Mouse (Mus musculus): ENCODE measurements around the gene Ntn4. TPM values are rescaled to one million over a fixed set of nuclear protein-coding genes. Genes with fewer than 3 reads are reported as not detected.

Gene Ntn4
- total and polyA plus RNA-seq, 3 experiments: not detected

GRCm38 (mm10) chr10:93633563-93633962 is 6.9 kb upstream of the Ntn4 start:
- H3K36me3 ChIP-seq (replicated peaks in 1 of 2; ENCODE audit: control insufficient read depth in 1 of 2, insufficient read depth in 1 of 2, low read length in 1 of 2): no peaks in the 10 kb centered on the region
- no peaks in the 10 kb centered on the region for H3K27me3 ChIP-seq (replicated peaks)
- H3K9me3 ChIP-seq (replicated peaks; ENCODE audit: low read length): peaks cover 2% of the 10 kb centered on the region
- H3K4me3 ChIP-seq (replicated peaks in 1 of 3; ENCODE audit: low read depth in 2 of 3, low read length in 2 of 3, poor library complexity in 1 of 3): no peak overlapping the region
- DNase-seq (ENCODE audit: extremely low read depth): no peak
- no peak overlapping the region for H3K4me2 ChIP-seq (ENCODE audit: insufficient read depth, low read depth, poor library complexity, severe bottlenecking)
- no peaks in the 10 kb centered on the region for H3K4me1 ChIP-seq (ENCODE audit: control insufficient read depth in 1 of 2, insufficient read depth in 2 of 2)
- no peaks in the 10 kb centered on the region for H3K79me2 ChIP-seq (replicated peaks; ENCODE audit: control insufficient read depth, extremely low read depth, insufficient read depth, poor library complexity, severe bottlenecking)
- TF ChIP-seq MEF2A (IDR thresholded peaks at IDR 0.05; ENCODE audit: borderline replicate concordance, low read depth, low read length) (no peak), JUND (conservative IDR thresholded peaks at IDR 0.05; ENCODE audit: low read depth, low read length) (no peak), EP300 (IDR thresholded peaks at IDR 0.05; ENCODE audit: low read length) (no peak), UBTF (IDR thresholded peaks at IDR 0.05; ENCODE audit: low read depth, low read length) (no peak), CHD1 (IDR thresholded peaks at IDR 0.05; ENCODE audit: low read depth, low read length) (no peak), ELF1 (IDR thresholded peaks at IDR 0.05; ENCODE audit: low read depth, low read length) (no peak), POLR2A (IDR thresholded peaks at IDR 0.05; ENCODE audit: low read depth, low read length) (no peak), TBP (conservative IDR thresholded peaks at IDR 0.05; ENCODE audit: low read depth, low read length) (no peak), HCFC1 (IDR thresholded peaks at IDR 0.05; ENCODE audit: low read depth, low read length) (no peak), RAD21 (IDR thresholded peaks at IDR 0.05; ENCODE audit: low read depth, low read length) (no peak), POLR2AphosphoS2 (IDR thresholded peaks at IDR 0.05; ENCODE audit: low read depth, low read length) (no peak), ZKSCAN1 (IDR thresholded peaks at IDR 0.05; ENCODE audit: borderline replicate concordance, low read depth, low read length) (no peak), E2F4 (IDR thresholded peaks at IDR 0.05; ENCODE audit: insufficient replicate concordance, low read depth, low read length) (no peak), ZNF384 (IDR thresholded peaks at IDR 0.05; ENCODE audit: low read depth, low read length) (no peak), GABPA (IDR thresholded peaks at IDR 0.05; ENCODE audit: insufficient replicate concordance, low read depth, low read length) (no peak), JUN (IDR thresholded peaks at IDR 0.05; ENCODE audit: insufficient read depth, low read depth, low read length) (no peak), SIN3A (IDR thresholded peaks at IDR 0.05; ENCODE audit: low read length) (no peak), NELFE (IDR thresholded peaks at IDR 0.05; ENCODE audit: low read depth, low read length) (no peak), BHLHE40 (IDR thresholded peaks at IDR 0.05; ENCODE audit: low read depth, low read length) (no peak)
- H3K9ac ChIP-seq (ENCODE audit: insufficient read depth, low read depth): no peak overlapping the region
- dilution Hi-C loops (cut with MboI; ENCODE audit: extremely low pct_ligation_motif_present, extremely low pct_unique_long_range_greater_than_20kb, low sequenced_read_pairs) (no loop called here), in situ Hi-C loops (cut with MboI; ENCODE audit: low pct_ligation_motif_present, low pct_unique_long_range_greater_than_20kb, low sequenced_read_pairs) (loop anchor here (10.0 kb wide), 1 partner anchor 121 kb away; no protein-coding TSS in a partner anchor)
- H3K27ac ChIP-seq (ENCODE audit: insufficient read depth, low read depth): no peak overlapping the region

GRCm38 (mm10) chr10:93633971-93634370 is 6.5 kb upstream of the Ntn4 start:
- H3K27ac ChIP-seq (ENCODE audit: insufficient read depth, low read depth): no peak overlapping the region
- in situ Hi-C loops (cut with MboI; ENCODE audit: low pct_ligation_motif_present, low pct_unique_long_range_greater_than_20kb, low sequenced_read_pairs) (loop anchor here (10.0 kb wide), 1 partner anchor 121 kb away; no protein-coding TSS in a partner anchor), dilution Hi-C loops (cut with MboI; ENCODE audit: extremely low pct_ligation_motif_present, extremely low pct_unique_long_range_greater_than_20kb, low sequenced_read_pairs) (no loop called here)
- peaks cover 2% of the 10 kb centered on the region for H3K9me3 ChIP-seq (replicated peaks; ENCODE audit: low read length)
- DNase-seq (ENCODE audit: extremely low read depth): no peak
- no peak for TF ChIP-seq UBTF (IDR thresholded peaks at IDR 0.05; ENCODE audit: low read depth, low read length)
- TF ChIP-seq NRF1 (IDR thresholded peaks at IDR 0.05; ENCODE audit: low read depth, low read length): no peak
- TF ChIP-seq GABPA (IDR thresholded peaks at IDR 0.05; ENCODE audit: insufficient replicate concordance, low read depth, low read length): no peak
- no peak for TF ChIP-seq E2F4 (IDR thresholded peaks at IDR 0.05; ENCODE audit: insufficient replicate concordance, low read depth, low read length)
- TF ChIP-seq SIN3A (IDR thresholded peaks at IDR 0.05; ENCODE audit: low read length): no peak
- TF ChIP-seq JUN (IDR thresholded peaks at IDR 0.05; ENCODE audit: insufficient read depth, low read depth, low read length): no peak
- no peaks in the 10 kb centered on the region for H3K4me1 ChIP-seq (ENCODE audit: control insufficient read depth in 1 of 2, insufficient read depth in 2 of 2)
- no peaks in the 10 kb centered on the region for H3K36me3 ChIP-seq (replicated peaks in 1 of 2; ENCODE audit: control insufficient read depth in 1 of 2, insufficient read depth in 1 of 2, low read length in 1 of 2)
- H3K4me2 ChIP-seq (ENCODE audit: insufficient read depth, low read depth, poor library complexity, severe bottlenecking): no peak overlapping the region
- no peak overlapping the region for H3K4me3 ChIP-seq (replicated peaks in 1 of 3; ENCODE audit: low read depth in 2 of 3, low read length in 2 of 3, poor library complexity in 1 of 3)
- no peaks in the 10 kb centered on the region for H3K79me2 ChIP-seq (replicated peaks; ENCODE audit: control insufficient read depth, extremely low read depth, insufficient read depth, poor library complexity, severe bottlenecking)
- peaks cover under 1% of the 10 kb centered on the region for H3K27me3 ChIP-seq (replicated peaks)
- no peak overlapping the region for H3K9ac ChIP-seq (ENCODE audit: insufficient read depth, low read depth)

Data from CH12.LX (cell line).